Mouse (Mus musculus): ENCODE measurements around the gene Gm28047.

DNA sequence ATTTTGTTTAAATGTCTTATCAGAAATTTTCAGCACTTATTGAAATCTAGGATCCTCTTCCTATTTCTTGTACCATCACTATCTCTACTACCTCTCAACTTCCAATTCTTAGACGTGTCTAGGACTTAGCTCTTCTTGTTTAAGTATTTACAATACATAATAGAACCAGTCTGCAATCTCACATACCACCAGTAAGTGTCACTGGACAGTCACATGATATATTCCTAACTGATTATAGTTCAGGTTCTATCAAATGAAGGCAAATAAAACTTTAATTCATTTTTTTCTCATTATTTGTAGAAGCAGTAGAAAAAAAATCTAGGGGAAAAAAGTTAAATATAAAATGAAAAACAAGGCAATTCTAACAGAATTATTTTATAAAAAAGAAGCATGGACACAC, 32.2 kb downstream of the Gm28047 start:
- TF ChIP-seq POLR2A (IDR thresholded peaks at IDR 0.05; ENCODE audit: insufficient read length, low read depth), result no peak
- no peak for TF ChIP-seq MAX (IDR thresholded peaks at IDR 0.05; ENCODE audit: low read depth)
- peak; percentile 36 for TF ChIP-seq USF1 (IDR thresholded peaks at IDR 0.05; ENCODE audit: low read depth)
- TF ChIP-seq E2F4 (IDR thresholded peaks at IDR 0.05; ENCODE audit: insufficient read depth), result no peak
- TF ChIP-seq MYOG (IDR thresholded peaks at IDR 0.05; ENCODE audit: control insufficient read depth in 1 of 3, insufficient read depth in 1 of 3, insufficient read length in 2 of 3, low read depth in 2 of 3), result no peak
- no peak for TF ChIP-seq POLR2AphosphoS2 (IDR thresholded peaks at IDR 0.05; ENCODE audit: insufficient read length, low read depth)
- no peak for TF ChIP-seq MYOD1 (IDR thresholded peaks at IDR 0.05; ENCODE audit: control insufficient read depth in 1 of 3, insufficient read length in 2 of 3, low read depth in 2 of 3)
- no peak for TF ChIP-seq CEBPB (IDR thresholded peaks at IDR 0.05; ENCODE audit: insufficient read depth, poor library complexity, severe bottlenecking)
- TF ChIP-seq TCF12 (IDR thresholded peaks at IDR 0.05; ENCODE audit: insufficient read depth, poor library complexity, severe bottlenecking), result no peak
- no peak for TF ChIP-seq REST (IDR thresholded peaks at IDR 0.05; ENCODE audit: insufficient read depth, insufficient read length)
- no peak for TF ChIP-seq TCF3 (IDR thresholded peaks at IDR 0.05; ENCODE audit: insufficient read length, low read depth)
